9 mouse cellular contexts compared by ENCODE assay signal in genomic region chr3:109421019-109421418, GRCm38 (mm10).
DNase-seq lines count a peak whose midpoint lies in the region; ATAC-seq and TF ChIP-seq lines count a peak whose summit lies in the region.
"Had no signal": no experiment of that assay in that cellular context is flagged by ENCODE, and none has a peak within 500 bp of the region (broad histone marks: within the 10 kb centered on the region; RNA-seq: fewer than 3 reads in every experiment).

No protein-coding gene starts in this region.

- H3K9ac ChIP-seq in kidney, embryonic 15.5 days = no peak overlapping the region
- no peak overlapping the region for H3K9ac ChIP-seq in midbrain, postnatal 0 days (replicated peaks; ENCODE audit: low read length, poor library complexity, severe bottlenecking)
- H3K9ac ChIP-seq: intestine, embryonic 15.5 days had no signal

- no peak for TF ChIP-seq POLR2A in kidney, adult 2 months (IDR thresholded peaks at IDR 0.05; ENCODE audit: low read depth, low read length)

- H3K27me3 ChIP-seq in kidney, embryonic 15.5 days = no peaks in the 10 kb centered on the region
- H3K27me3 ChIP-seq in kidney, adult 2 months (replicated peaks; ENCODE audit: control insufficient read depth, insufficient read depth, low read length) = no peaks in the 10 kb centered on the region
- no peaks in the 10 kb centered on the region for H3K27me3 ChIP-seq in midbrain, postnatal 0 days (ENCODE audit: insufficient read depth, low read length)
- H3K27me3 ChIP-seq: intestine, embryonic 15.5 days had no signal

- H3K27ac ChIP-seq in kidney, embryonic 15.5 days = no peak overlapping the region
- no peak overlapping the region for H3K27ac ChIP-seq in kidney, adult 2 months (ENCODE audit: insufficient read depth, low read depth, low read length)
- no peak overlapping the region for H3K27ac ChIP-seq in midbrain, postnatal 0 days (ENCODE audit: low read depth, low read length)
- H3K27ac ChIP-seq: intestine, embryonic 15.5 days had no signal

- ATAC-seq in kidney, embryonic 15.5 days (replicated peaks; ENCODE audit: low FRiP score) = peak; percentile 70
- ATAC-seq in midbrain, postnatal 0 days (ENCODE audit: low FRiP score) = peak; percentile 52; the same call in 1 of the 2 replicates
- ATAC-seq: intestine, embryonic 15.5 days had no signal

- TF ChIP-seq CTCF in kidney, adult 2 months (conservative IDR thresholded peaks at IDR 0.05; ENCODE audit: insufficient read depth, insufficient read length, low read depth, low read length) = no peak
- TF ChIP-seq CTCF in midbrain, postnatal 0 days (IDR thresholded peaks at IDR 0.05) = no peak

- no peaks in the 10 kb centered on the region for H3K4me1 ChIP-seq in kidney, embryonic 15.5 days
- no peaks in the 10 kb centered on the region for H3K4me1 ChIP-seq in kidney, adult 2 months (ENCODE audit: control insufficient read depth, insufficient read depth, low read length)
- no peaks in the 10 kb centered on the region for H3K4me1 ChIP-seq in midbrain, postnatal 0 days (ENCODE audit: insufficient read depth, low read length)
- H3K4me1 ChIP-seq: intestine, embryonic 15.5 days had no signal

- no peaks in the 10 kb centered on the region for H3K9me3 ChIP-seq in kidney, embryonic 15.5 days (replicated peaks)
- no peaks in the 10 kb centered on the region for H3K9me3 ChIP-seq in midbrain, postnatal 0 days (ENCODE audit: low read length)
- H3K9me3 ChIP-seq: intestine, embryonic 15.5 days had no signal

- H3K36me3 ChIP-seq in kidney, embryonic 15.5 days = no peaks in the 10 kb centered on the region
- no peaks in the 10 kb centered on the region for H3K36me3 ChIP-seq in kidney, adult 2 months (ENCODE audit: control insufficient read depth, insufficient read depth, low read length)
- no peaks in the 10 kb centered on the region for H3K36me3 ChIP-seq in midbrain, postnatal 0 days (ENCODE audit: insufficient read depth, low read length)
- H3K36me3 ChIP-seq: intestine, embryonic 15.5 days had no signal

- 39% methylated on average over 3 of the region's 3 CpGs for WGBS in kidney, embryonic 15.5 days
- 54% methylated on average over 3 of the region's 3 CpGs for WGBS in kidney, adult 2 months
- 33% methylated on average over 3 of the region's 3 CpGs for WGBS in midbrain, postnatal 0 days

- no peak overlapping the region for H3K4me3 ChIP-seq in kidney, embryonic 15.5 days (replicated peaks)
- no peak overlapping the region for H3K4me3 ChIP-seq in kidney, adult 2 months (ENCODE audit: insufficient read depth, low read depth, low read length)
- no peak overlapping the region for H3K4me3 ChIP-seq in midbrain, postnatal 0 days (ENCODE audit: low read depth, low read length)
- H3K4me3 ChIP-seq: intestine, embryonic 15.5 days had no signal

- H3K4me2 ChIP-seq in kidney, embryonic 15.5 days = no peak overlapping the region
- no peak overlapping the region for H3K4me2 ChIP-seq in midbrain, postnatal 0 days (ENCODE audit: low read depth, low read length, poor library complexity, severe bottlenecking)
- H3K4me2 ChIP-seq: intestine, embryonic 15.5 days had no signal

- DNase-seq in kidney, adult 2 months = no peak
- peak; percentile 29 for DNase-seq in NIH3T3 (ENCODE audit: low read depth)
- DNase-seq in brain, adult 2 months (ENCODE audit: low read depth, low spot score) = peak; percentile 53
- peak; percentile 12 for DNase-seq in midbrain, postnatal 0 days (ENCODE audit: low spot score)
- no peak for DNase-seq in urinary bladder, postnatal 4 days (ENCODE audit: low spot score in 2 of 2)
- DNase-seq in heart, adult 11 months = no peak
- DNase-seq: lung, postnatal 10 days had no signal

Comparison
In these comparisons a context has a peak if more than half of its experiments do, and no peak if none do; other contexts are left out.
1. DNase-seq: peak in NIH3T3 (single experiment), brain, adult 2 months (single experiment) and midbrain, postnatal 0 days (single experiment); none in kidney, adult 2 months (single experiment), urinary bladder, postnatal 4 days (0 of 2) and heart, adult 11 months (single experiment).